Mouse (Mus musculus) thymus, adult 2 months (tissue): ENCODE results near the gene Pcsk6. TPM values are rescaled to one million over a fixed set of nuclear protein-coding genes. Genes with fewer than 3 reads are reported as not detected.

ENCODE experiments used
- DNase-seq: peaks from one replicate; pipeline ENCODE4 v3.0.0; 2021
- H3K27ac ChIP-seq: fragments of 200-500 bp; 2 replicates; pipeline ENCODE4 v1.5.1; 2012; ENCODE audit warnings: low read length, control low read depth; ENCODE audit not compliant: control insufficient read depth, insufficient read depth
- H3K27me3 ChIP-seq: fragments of 200-500 bp; 2 replicates; pipeline ENCODE4 v1.6.1; 2012; ENCODE audit warnings: mild to moderate bottlenecking, low read length, moderate library complexity, mixed read lengths; ENCODE audit not compliant: control insufficient read depth, insufficient read depth
- H3K36me3 ChIP-seq: fragments of 200-500 bp; 2 replicates; pipeline ENCODE4 v1.6.1; 2012; ENCODE audit warnings: mild to moderate bottlenecking, low read length, moderate library complexity; ENCODE audit not compliant: control insufficient read depth, insufficient read depth
- H3K4me1 ChIP-seq: fragments of 200-500 bp; replicated peaks from 2 replicates; pipeline ENCODE4 v1.6.1; 2012; ENCODE audit warnings: low read length; ENCODE audit not compliant: control insufficient read depth, insufficient read depth
- H3K4me3 ChIP-seq: fragments of 200-500 bp; 2 replicates; pipeline ENCODE4 v1.5.1; 2012; ENCODE audit warnings: mild to moderate bottlenecking, low read length, control low read depth, moderate library complexity; ENCODE audit not compliant: control insufficient read depth, insufficient read depth
- CTCF ChIP-seq: fragments of 200-500 bp; IDR thresholded peaks from 2 replicates; pipeline ENCODE4 v1.5.1; 2012; ENCODE audit warnings: mild to moderate bottlenecking, control low read depth, low read length, moderate library complexity, borderline replicate concordance; ENCODE audit not compliant: control insufficient read depth, poor library complexity, insufficient read depth; ENCODE audit errors: extremely low read depth
- POLR2A ChIP-seq: fragments of 200-500 bp; IDR thresholded peaks from 2 replicates; pipeline ENCODE4 v1.6.1; 2012; ENCODE audit warnings: mild to moderate bottlenecking, low read length, control low read depth, moderate library complexity; ENCODE audit not compliant: control insufficient read depth, poor library complexity, insufficient read depth; ENCODE audit errors: extremely low read depth
- WGBS: fragments of 180-500 bp; shearing (Covaris S2); methylation state at CpG from one replicate; pipeline ENCODE4 v1.1.7; 2018; 5-methylcytosine and 5-hydroxymethylcytosine counted together
- polyA plus RNA-seq: library from polyadenylated mRNA; depleted of rRNA; stranded (reverse); fragments of >200 nt; gene quantifications from 2 replicates; pipeline ENCODE4 v1.2.3, GENCODE M21; 2012

Pcsk6 gene
- polyA plus RNA-seq, 1 experiment: 4.5 TPM

DNA sequence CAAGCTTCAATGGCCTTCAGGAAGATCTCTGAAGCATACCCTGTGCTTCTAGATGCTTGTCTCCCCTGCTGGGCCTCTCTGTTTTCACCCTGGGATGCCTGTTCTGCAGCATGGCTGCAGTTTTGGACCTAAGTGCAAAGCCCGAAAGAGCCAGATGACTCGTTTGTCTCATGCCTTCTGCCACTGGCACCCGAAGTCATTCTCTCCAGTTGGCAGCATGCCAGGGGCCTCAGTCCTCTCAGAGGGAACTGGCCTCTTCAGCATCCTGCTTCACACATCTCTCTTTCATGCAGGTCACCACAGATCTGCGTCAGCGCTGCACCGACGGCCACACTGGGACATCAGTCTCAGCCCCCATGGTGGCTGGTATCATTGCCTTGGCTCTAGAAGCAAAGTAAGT lies 101.1 kb downstream of the Pcsk6 start:
- Histone ChIP-seq H3K36me3 (no peaks in the 10 kb centered on the region), H3K4me3 (no peak overlapping the region), H3K4me1 (no peaks in the 10 kb centered on the region), H3K27ac (no peak overlapping the region), H3K27me3 (no peaks in the 10 kb centered on the region)
- WGBS: 88% methylated on average over 7 of the region's 7 CpGs
- no peak for TF ChIP-seq CTCF
- no peak for TF ChIP-seq POLR2A
- DNase-seq: no peak

DNA sequence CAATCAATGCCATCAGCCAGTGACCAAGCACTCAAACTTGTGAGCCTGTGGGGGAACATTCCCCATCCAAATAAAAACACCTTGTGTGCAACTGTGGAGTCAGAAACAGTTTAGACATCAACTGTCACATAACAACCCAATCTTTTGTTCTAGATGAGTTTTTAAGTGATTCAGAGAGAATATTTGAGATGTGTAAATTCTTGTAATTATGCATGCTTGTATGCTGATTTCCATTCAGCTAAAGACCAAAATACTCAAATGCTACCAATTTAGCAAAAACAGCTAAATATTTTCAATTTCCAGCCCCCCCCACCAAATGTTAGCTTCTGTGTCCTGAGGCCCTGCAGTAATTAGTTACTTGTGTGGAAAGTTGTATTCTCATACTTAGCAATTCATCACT lies 102.9 kb downstream of the Pcsk6 start:
- Histone ChIP-seq H3K4me1 (no peaks in the 10 kb centered on the region), H3K36me3 (no peaks in the 10 kb centered on the region), H3K27me3 (no peaks in the 10 kb centered on the region), H3K4me3 (no peak overlapping the region), H3K27ac (no peak overlapping the region)
- TF ChIP-seq POLR2A (no peak), CTCF (no peak)
- no peak for DNase-seq

DNA sequence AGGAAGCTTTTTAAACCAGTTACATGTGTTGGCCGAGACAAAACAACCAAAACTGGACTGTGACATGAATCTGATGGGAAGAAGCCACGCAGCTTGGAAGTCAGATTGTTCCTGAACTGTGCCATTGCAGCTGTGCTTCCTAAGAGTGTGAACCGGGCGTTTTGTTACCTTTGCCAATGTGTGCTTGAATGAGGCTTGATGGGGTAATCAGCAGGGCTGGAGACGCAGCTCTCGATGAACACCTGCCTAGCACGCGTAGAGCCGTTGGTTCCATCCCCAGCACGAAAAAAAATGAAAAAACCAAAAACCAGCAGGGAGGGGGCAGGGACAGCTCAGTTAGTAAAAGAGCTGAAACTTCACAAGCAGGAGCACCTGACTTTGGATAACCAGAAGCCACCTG lies 109.8 kb downstream of the Pcsk6 start:
- no peak overlapping the region for H3K27ac ChIP-seq
- WGBS: 80% methylated on average over 10 of the region's 10 CpGs
- no peak overlapping the region for H3K4me3 ChIP-seq
- no peak for TF ChIP-seq CTCF
- TF ChIP-seq POLR2A: no peak
- no peak for DNase-seq
- H3K4me1 ChIP-seq: peaks cover 3% of the 10 kb centered on the region; the same call in 1 of the 2 replicates
- no peaks in the 10 kb centered on the region for H3K27me3 ChIP-seq
- no peaks in the 10 kb centered on the region for H3K36me3 ChIP-seq

DNA sequence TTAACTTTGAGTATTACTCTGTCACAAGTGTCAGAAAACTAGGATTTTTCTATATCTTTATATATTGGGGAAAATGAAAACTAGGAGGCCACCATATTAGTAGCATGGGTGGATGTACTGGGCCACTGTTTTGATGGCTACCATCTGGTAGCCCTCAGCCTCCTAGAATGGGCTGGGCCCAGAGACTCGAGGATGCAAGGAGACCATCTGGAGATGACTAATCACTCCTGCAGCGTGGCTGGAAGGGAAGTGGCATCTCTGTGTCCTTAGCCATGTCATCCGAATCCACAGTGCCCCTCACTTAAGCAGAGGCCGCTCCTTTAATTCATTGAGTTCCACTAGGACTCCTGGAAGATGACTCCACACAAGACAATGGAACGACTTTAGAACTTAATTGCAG lies 115.8 kb downstream of the Pcsk6 start:
- Histone ChIP-seq H3K4me3 (no peak overlapping the region), H3K27me3 (no peaks in the 10 kb centered on the region), H3K36me3 (no peaks in the 10 kb centered on the region), H3K27ac (no peak overlapping the region), H3K4me1 (no peaks in the 10 kb centered on the region)
- WGBS: 69% methylated on average over 5 of the region's 5 CpGs
- TF ChIP-seq CTCF: no peak
- no peak for TF ChIP-seq POLR2A
- no peak for DNase-seq

DNA sequence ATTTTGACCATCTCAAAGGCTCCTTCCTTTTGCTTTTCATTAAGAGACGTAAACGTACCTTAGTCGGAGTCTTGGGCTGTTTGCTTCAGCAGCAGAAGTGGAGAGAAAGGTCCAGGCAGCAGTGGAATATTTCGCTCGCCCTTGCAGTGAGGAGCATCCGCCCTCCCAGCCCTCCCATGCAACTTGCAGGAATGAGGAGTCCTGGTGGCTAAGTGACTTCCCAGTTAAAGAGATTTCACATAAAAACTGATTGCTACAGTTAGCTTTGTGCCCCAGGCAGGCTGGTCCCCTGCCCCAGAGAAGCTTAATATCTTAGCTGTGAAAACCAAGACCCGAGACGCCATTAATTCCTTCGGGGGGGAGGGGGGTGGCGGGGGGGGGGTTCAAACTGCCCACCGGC lies 116.4 kb downstream of the Pcsk6 start:
- Histone ChIP-seq H3K27ac (no peak overlapping the region), H3K4me1 (no peaks in the 10 kb centered on the region), H3K36me3 (no peaks in the 10 kb centered on the region), H3K4me3 (no peak overlapping the region), H3K27me3 (no peaks in the 10 kb centered on the region)
- DNase-seq: no peak
- TF ChIP-seq POLR2A: no peak
- TF ChIP-seq CTCF: no peak
- 92% methylated on average over 11 of the region's 11 CpGs for WGBS

DNA sequence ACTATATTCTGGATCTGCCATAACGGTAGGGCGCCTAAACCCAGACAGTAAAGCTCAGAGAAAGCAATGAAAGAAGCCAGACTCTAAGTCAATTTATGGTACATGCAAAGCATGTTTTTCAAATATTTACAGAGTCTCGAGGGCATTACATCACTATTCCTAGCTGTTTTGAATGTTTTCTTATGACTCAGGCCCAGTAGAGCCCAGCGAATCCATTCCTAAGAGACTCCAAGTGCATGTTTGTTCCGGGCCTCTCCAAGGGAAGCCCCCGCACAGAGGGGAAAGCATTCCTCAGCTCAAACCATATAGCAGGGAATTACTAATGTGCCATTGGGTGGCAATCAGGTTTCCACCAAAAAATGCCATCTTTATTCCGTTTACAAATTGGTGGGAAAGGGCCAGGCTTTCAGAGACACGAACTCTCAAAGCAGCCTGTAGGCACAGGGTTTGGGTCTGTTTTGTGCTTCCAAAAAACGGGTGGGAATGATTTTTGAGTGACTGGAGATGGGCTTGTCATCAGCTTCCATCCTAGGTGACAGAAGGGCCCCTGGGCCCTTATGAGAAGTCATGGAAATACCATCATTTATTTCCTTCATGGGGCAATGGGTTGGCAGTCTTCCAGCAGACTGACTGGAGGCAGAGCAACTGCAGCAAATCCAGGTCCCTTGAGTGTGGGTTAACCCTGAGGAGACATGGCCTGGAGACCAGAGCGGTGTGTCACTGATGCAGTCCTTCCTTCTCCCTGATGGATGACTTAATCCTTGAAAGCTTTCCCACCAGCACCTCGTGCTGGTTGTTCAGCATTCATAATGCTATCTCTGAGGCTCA lies 117.7 kb downstream of the Pcsk6 start:
- no peak for DNase-seq
- Histone ChIP-seq H3K27me3 (no peaks in the 10 kb centered on the region), H3K4me1 (no peaks in the 10 kb centered on the region), H3K36me3 (no peaks in the 10 kb centered on the region), H3K4me3 (no peak overlapping the region), H3K27ac (no peak overlapping the region)
- TF ChIP-seq CTCF: no peak
- TF ChIP-seq POLR2A: no peak
- 85% methylated on average over 11 of the region's 11 CpGs for WGBS
